Mouse (Mus musculus) frontal cortex, adult (tissue): ENCODE results near the gene Tomm22.
"Not testable (repeated sequence)": the region's sequence is repeated elsewhere in the genome, so short reads cannot be mapped to it uniquely, and the experiment has no call there.

Source experiments
- ATAC-seq: cut with Nextera tagmentation; 2 replicates; pipeline ENCODE4 v1.9.2; 2017; ENCODE audit warnings: mild to moderate bottlenecking, moderate library complexity, mixed read lengths; ENCODE audit not compliant: low TSS enrichment

The Tomm22 gene

GRCm38 (mm10) chr15:79670249-79670971 is at the start of gene Tomm22:
Gene Tomm22 (plus strand): TSS chr15:79670861.
- ATAC-seq, result peak; percentile 91

GRCm38 (mm10) chr15:79630471-79630870 is 40.2 kb upstream of the Tomm22 start:
- ATAC-seq, result no peak

GRCm38 (mm10) chr15:79641135-79641817 is 29.4 kb upstream of the Tomm22 start:
- ATAC-seq, result peak; percentile 72; the same call in 1 of the 2 replicates

GRCm38 (mm10) chr15:79645483-79645882 is 25.2 kb upstream of the Tomm22 start:
- ATAC-seq, result no peak

GRCm38 (mm10) chr15:79648130-79648529 is 22.5 kb upstream of the Tomm22 start:
- no peak for ATAC-seq

- ATAC-seq, result no peak; the same call in 1 of the 2 replicates
Measured at GRCm38 (mm10) chr15:79650569-79650968, 20.1 kb upstream of the Tomm22 start.

- no peak for ATAC-seq
Measured at GRCm38 (mm10) chr15:79651481-79651880, 19.2 kb upstream of the Tomm22 start.

GRCm38 (mm10) chr15:79656451-79656850 is 14.2 kb upstream of the Tomm22 start:
- peak; percentile 58 for ATAC-seq

- peak; percentile 35; the same call in 1 of the 2 replicates for ATAC-seq
Measured at GRCm38 (mm10) chr15:79657837-79658530, 12.7 kb upstream of the Tomm22 start.

- peak; percentile 75 for ATAC-seq
Measured at GRCm38 (mm10) chr15:79658531-79659375, 11.9 kb upstream of the Tomm22 start, which contains the start of the genes Fam227a and Cby1. Gene Fam227a (minus strand): TSS chr15:79658956. Gene Cby1 (plus strand): TSS chr15:79659199.

- ATAC-seq, result no peak
Measured at GRCm38 (mm10) chr15:79661852-79662251, 8.8 kb upstream of the Tomm22 start.

- peak; percentile 78 for ATAC-seq
Measured at GRCm38 (mm10) chr15:79664666-79665065, 6.0 kb upstream of the Tomm22 start.

- ATAC-seq, result no peak
Measured at GRCm38 (mm10) chr15:79669195-79669594, 1.5 kb upstream of the Tomm22 start.

GRCm38 (mm10) chr15:79670972-79671299 is 275 bp downstream of the Tomm22 start:
- ATAC-seq, result 0 out of 2 replicates have a peak, but pooled peaks have one; percentile 11

GRCm38 (mm10) chr15:79671828-79672348 is 1.2 kb downstream of the Tomm22 start:
- ATAC-seq, result not testable (repeated sequence)

GRCm38 (mm10) chr15:79677936-79678335 is 7.3 kb downstream of the Tomm22 start:
- no peak for ATAC-seq

GRCm38 (mm10) chr15:79681973-79682372 is 11.3 kb downstream of the Tomm22 start:
- ATAC-seq, result no peak

- no peak for ATAC-seq
Measured at GRCm38 (mm10) chr15:79683146-79683545, 12.5 kb downstream of the Tomm22 start.

- peak; percentile 24 for ATAC-seq
Measured at GRCm38 (mm10) chr15:79683707-79684465, 13.2 kb downstream of the Tomm22 start.

GRCm38 (mm10) chr15:79684616-79685015 is 14.0 kb downstream of the Tomm22 start:
- ATAC-seq, result no peak
